Mouse (Mus musculus) olfactory bulb, adult 2 months (tissue): Measurements from ENCODE around the gene Gm32802.
"Not testable (repeated sequence)": the region's sequence is repeated elsewhere in the genome, so short reads cannot be mapped to it uniquely, and the experiment has no call there.

Experiments
- CTCF ChIP-seq: fragments of 200-500 bp; IDR thresholded peaks from 2 replicates; pipeline ENCODE4 v1.5.1; 2012; ENCODE audit warnings: low read depth, mild to moderate bottlenecking, low read length, moderate library complexity; ENCODE audit not compliant: insufficient read depth
- POLR2A ChIP-seq: fragments of 200-500 bp; IDR thresholded peaks from 2 replicates; pipeline ENCODE4 v1.6.1; 2012; ENCODE audit warnings: mild to moderate bottlenecking, low read depth, low read length, moderate library complexity; ENCODE audit not compliant: insufficient read depth

DNA sequence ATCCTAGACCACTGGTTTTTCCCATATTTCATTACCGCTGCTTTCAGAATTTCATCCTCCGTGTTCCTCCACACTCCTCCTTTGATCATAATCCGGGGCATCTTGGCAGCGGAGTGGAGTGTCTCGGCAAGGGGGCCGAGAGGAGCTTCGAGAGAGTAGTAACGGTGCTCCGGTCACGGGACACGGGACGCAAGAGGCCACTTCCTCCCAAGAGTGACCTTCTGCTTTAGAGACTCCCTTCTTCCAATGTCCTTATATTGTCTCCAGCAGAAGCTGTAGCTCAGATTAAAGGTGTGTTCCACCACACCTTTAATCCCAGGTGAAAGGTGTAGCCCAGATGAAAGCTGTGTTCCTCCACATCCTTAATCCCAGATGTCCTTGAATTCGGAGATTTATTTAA is 17.8 kb upstream of the Gm32802 start, which contains the start of gene Gm32717:
- TF ChIP-seq CTCF, POLR2A: not testable (repeated sequence)
